Mouse (Mus musculus): ENCODE data around the gene Efhc1. TPM values are rescaled to one million over a fixed set of nuclear protein-coding genes. Genes with fewer than 3 reads are reported as not detected.

Gene Efhc1
- total RNA-seq, 2 experiments from 2014 or later: not detected

Other genes starting within 250 kb of the Efhc1 start
- not detected in 2 replicates for gene Il17a, start 220.7 kb upstream of the Efhc1 start, total RNA-seq (2014; fragmentation: Nextera tagmentation)
- not detected in 2 replicates for gene Il17a, start 220.7 kb upstream of the Efhc1 start, total RNA-seq (2017)
- gene Il17f, start 161.0 kb upstream of the Efhc1 start, total RNA-seq (2014; fragmentation: Nextera tagmentation): not detected in 2 replicates
- not detected in 2 replicates for gene Il17f, start 161.0 kb upstream of the Efhc1 start, total RNA-seq (2017)
- 439 and 485 TPM in 2 replicates for gene Mcm3, start 131.3 kb upstream of the Efhc1 start, total RNA-seq (2014; fragmentation: Nextera tagmentation)
- 290 and 302 TPM in 2 replicates for gene Mcm3, start 131.3 kb upstream of the Efhc1 start, total RNA-seq (2017)
- 0.37 and 2.0 TPM in 2 replicates for gene Paqr8, start 61.0 kb upstream of the Efhc1 start, total RNA-seq (2014; fragmentation: Nextera tagmentation)
- 1.6 and 2.9 TPM in 2 replicates for gene Paqr8, start 61.0 kb upstream of the Efhc1 start, total RNA-seq (2017)
- 1.8 and 2.9 TPM in 2 replicates for gene Tram2, start 127.6 kb downstream of the Efhc1 start, total RNA-seq (2014; fragmentation: Nextera tagmentation)
- 0.19 and 1.1 TPM in 2 replicates for gene Tram2, start 127.6 kb downstream of the Efhc1 start, total RNA-seq (2017)